Mouse (Mus musculus): ENCODE results near the gene Stx2. TPM values are rescaled to one million over a fixed set of nuclear protein-coding genes. Genes with fewer than 3 reads are reported as not detected.

The Stx2 gene
- polyA plus RNA-seq (2015; fragmentation: Nextera tagmentation; extraction: Ambion mirVana): 20.1 and 20.5 TPM in 2 replicates

GRCm38 (mm10) chr5:129008412-129008826, at the start of gene Stx2:
TSS of gene Stx2 (minus strand) at chr5:129008574.
- Histone ChIP-seq H3K27me3 (replicated peaks) (no peaks in the 10 kb centered on the region), H3K4me3 (replicated peaks) (peak within 1 kb of the TSS; percentile 63), H3K27ac (replicated peaks) (peak within 1 kb of the TSS; percentile 60; the same call in 1 of the 2 replicates), H3K36me3 (peaks cover 7% of the 10 kb centered on the region; the same call in 1 of the 2 replicates), H3K9ac (replicated peaks) (peak within 1 kb of the TSS; percentile 68), H3K4me2 (peak within 1 kb of the TSS; percentile 77), H3K9me3 (replicated peaks) (no peaks in the 10 kb centered on the region), H3K4me1 (peaks cover 24% of the 10 kb centered on the region)
- under 1% methylated on average over 39 of the region's 39 CpGs for WGBS
- ATAC-seq (ENCODE audit: low FRiP score): peak; percentile 86

- Histone ChIP-seq H3K4me2 (no peak overlapping the region), H3K9ac (replicated peaks) (no peak overlapping the region), H3K36me3 (no peaks in the 10 kb centered on the region), H3K27ac (replicated peaks) (no peak overlapping the region), H3K9me3 (replicated peaks) (no peaks in the 10 kb centered on the region), H3K4me1 (peaks cover 11% of the 10 kb centered on the region), H3K27me3 (replicated peaks) (no peaks in the 10 kb centered on the region), H3K4me3 (replicated peaks) (no peak overlapping the region)
- no peak for ATAC-seq (ENCODE audit: low FRiP score)
- 75% methylated on average over 9 of the region's 9 CpGs for WGBS
Observed at GRCm38 (mm10) chr5:129054675-129055284, 46.4 kb upstream of the Stx2 start.

GRCm38 (mm10) chr5:129052636-129053355, 44.4 kb upstream of the Stx2 start:
- no peaks in the 10 kb centered on the region for H3K36me3 ChIP-seq
- H3K9me3 ChIP-seq (replicated peaks): no peaks in the 10 kb centered on the region
- peak overlapping the region; percentile 38 for H3K4me2 ChIP-seq
- H3K9ac ChIP-seq (replicated peaks): no peak overlapping the region
- H3K27ac ChIP-seq (replicated peaks): peak overlapping the region; percentile 75
- WGBS: 15% methylated on average over 20 of the region's 20 CpGs
- H3K4me3 ChIP-seq (replicated peaks): no peak overlapping the region
- ATAC-seq (ENCODE audit: low FRiP score): peak; percentile 86
- no peaks in the 10 kb centered on the region for H3K27me3 ChIP-seq (replicated peaks)
- H3K4me1 ChIP-seq: peaks cover 17% of the 10 kb centered on the region

GRCm38 (mm10) chr5:129051910-129052309, 43.5 kb upstream of the Stx2 start:
- Histone ChIP-seq H3K9me3 (replicated peaks) (no peaks in the 10 kb centered on the region), H3K9ac (replicated peaks) (no peak overlapping the region), H3K27me3 (replicated peaks) (no peaks in the 10 kb centered on the region), H3K27ac (replicated peaks) (no peak overlapping the region), H3K4me3 (replicated peaks) (no peak overlapping the region), H3K4me2 (no peak overlapping the region), H3K4me1 (peaks cover 17% of the 10 kb centered on the region), H3K36me3 (no peaks in the 10 kb centered on the region)
- no peak for ATAC-seq (ENCODE audit: low FRiP score)
- 92% methylated on average over 3 of the region's 3 CpGs for WGBS

GRCm38 (mm10) chr5:129049372-129049771, 41.0 kb upstream of the Stx2 start:
- ATAC-seq (ENCODE audit: low FRiP score): no peak
- no peak overlapping the region for H3K9ac ChIP-seq (replicated peaks)
- no peak overlapping the region for H3K27ac ChIP-seq (replicated peaks)
- no peaks in the 10 kb centered on the region for H3K27me3 ChIP-seq (replicated peaks)
- H3K36me3 ChIP-seq: no peaks in the 10 kb centered on the region
- no peaks in the 10 kb centered on the region for H3K9me3 ChIP-seq (replicated peaks)
- H3K4me2 ChIP-seq: no peak overlapping the region
- H3K4me1 ChIP-seq: peaks cover 30% of the 10 kb centered on the region
- no peak overlapping the region for H3K4me3 ChIP-seq (replicated peaks)
- 50% methylated on average over 9 of the region's 9 CpGs for WGBS

GRCm38 (mm10) chr5:129045641-129046580, 37.5 kb upstream of the Stx2 start:
- ATAC-seq (ENCODE audit: low FRiP score): no peak
- no peaks in the 10 kb centered on the region for H3K27me3 ChIP-seq (replicated peaks)
- H3K4me1 ChIP-seq: peaks cover 19% of the 10 kb centered on the region
- no peaks in the 10 kb centered on the region for H3K36me3 ChIP-seq
- no peaks in the 10 kb centered on the region for H3K9me3 ChIP-seq (replicated peaks)
- H3K27ac ChIP-seq (replicated peaks): peak overlapping the region; percentile 48; the same call in 1 of the 2 replicates
- WGBS: 38% methylated on average over 26 of the region's 26 CpGs
- H3K4me2 ChIP-seq: 0 out of 2 replicates have a peak overlapping the region, but pooled peaks have one; percentile 13
- H3K9ac ChIP-seq (replicated peaks): no peak overlapping the region
- H3K4me3 ChIP-seq (replicated peaks): no peak overlapping the region

GRCm38 (mm10) chr5:129037739-129038138, 29.4 kb upstream of the Stx2 start:
- WGBS: 84% methylated on average over 7 of the region's 7 CpGs
- H3K9me3 ChIP-seq (replicated peaks): no peaks in the 10 kb centered on the region
- no peaks in the 10 kb centered on the region for H3K27me3 ChIP-seq (replicated peaks)
- H3K4me1 ChIP-seq: no peaks in the 10 kb centered on the region
- H3K4me3 ChIP-seq (replicated peaks): no peak overlapping the region
- no peak overlapping the region for H3K27ac ChIP-seq (replicated peaks)
- no peak for ATAC-seq (ENCODE audit: low FRiP score)
- no peak overlapping the region for H3K4me2 ChIP-seq
- H3K9ac ChIP-seq (replicated peaks): no peak overlapping the region
- no peaks in the 10 kb centered on the region for H3K36me3 ChIP-seq

GRCm38 (mm10) chr5:129036678-129037077, 28.3 kb upstream of the Stx2 start:
- H3K9ac ChIP-seq (replicated peaks): no peak overlapping the region
- H3K9me3 ChIP-seq (replicated peaks): no peaks in the 10 kb centered on the region
- no peak overlapping the region for H3K4me3 ChIP-seq (replicated peaks)
- H3K27ac ChIP-seq (replicated peaks): no peak overlapping the region
- no peaks in the 10 kb centered on the region for H3K4me1 ChIP-seq
- no peaks in the 10 kb centered on the region for H3K36me3 ChIP-seq
- H3K27me3 ChIP-seq (replicated peaks): no peaks in the 10 kb centered on the region
- 86% methylated on average over 5 of the region's 5 CpGs for WGBS
- no peak overlapping the region for H3K4me2 ChIP-seq
- ATAC-seq (ENCODE audit: low FRiP score): no peak

- WGBS: 76% methylated on average over 5 of the region's 5 CpGs
- Histone ChIP-seq H3K4me1 (no peaks in the 10 kb centered on the region), H3K9me3 (replicated peaks) (no peaks in the 10 kb centered on the region), H3K4me2 (no peak overlapping the region), H3K27ac (replicated peaks) (no peak overlapping the region), H3K27me3 (replicated peaks) (no peaks in the 10 kb centered on the region), H3K36me3 (peaks cover 17% of the 10 kb centered on the region), H3K4me3 (replicated peaks) (no peak overlapping the region), H3K9ac (replicated peaks) (no peak overlapping the region)
- no peak for ATAC-seq (ENCODE audit: low FRiP score)
Observed at GRCm38 (mm10) chr5:129029131-129029723, 20.9 kb upstream of the Stx2 start.

GRCm38 (mm10) chr5:129026637-129027036, 18.3 kb upstream of the Stx2 start:
- no peak overlapping the region for H3K4me3 ChIP-seq (replicated peaks)
- ATAC-seq (ENCODE audit: low FRiP score): no peak
- H3K9me3 ChIP-seq (replicated peaks): no peaks in the 10 kb centered on the region
- H3K4me1 ChIP-seq: peaks cover 7% of the 10 kb centered on the region
- H3K27me3 ChIP-seq (replicated peaks): no peaks in the 10 kb centered on the region
- no peak overlapping the region for H3K9ac ChIP-seq (replicated peaks)
- H3K36me3 ChIP-seq: peaks cover 23% of the 10 kb centered on the region
- no peak overlapping the region for H3K4me2 ChIP-seq
- WGBS: 64% methylated on average over 1 of the region's 1 CpGs
- H3K27ac ChIP-seq (replicated peaks): no peak overlapping the region

- Histone ChIP-seq H3K4me2 (no peak overlapping the region), H3K36me3 (peaks cover 23% of the 10 kb centered on the region), H3K27ac (replicated peaks) (no peak overlapping the region), H3K4me3 (replicated peaks) (no peak overlapping the region), H3K4me1 (peaks cover 12% of the 10 kb centered on the region), H3K9me3 (replicated peaks) (no peaks in the 10 kb centered on the region), H3K9ac (replicated peaks) (no peak overlapping the region), H3K27me3 (replicated peaks) (no peaks in the 10 kb centered on the region)
- WGBS: 92% methylated on average over 3 of the region's 3 CpGs
- no peak for ATAC-seq (ENCODE audit: low FRiP score)
Observed at GRCm38 (mm10) chr5:129026171-129026570, 17.8 kb upstream of the Stx2 start.
